Comparison of ENCODE assay signal across 8 mouse cellular contexts in the genomic region with DNA sequence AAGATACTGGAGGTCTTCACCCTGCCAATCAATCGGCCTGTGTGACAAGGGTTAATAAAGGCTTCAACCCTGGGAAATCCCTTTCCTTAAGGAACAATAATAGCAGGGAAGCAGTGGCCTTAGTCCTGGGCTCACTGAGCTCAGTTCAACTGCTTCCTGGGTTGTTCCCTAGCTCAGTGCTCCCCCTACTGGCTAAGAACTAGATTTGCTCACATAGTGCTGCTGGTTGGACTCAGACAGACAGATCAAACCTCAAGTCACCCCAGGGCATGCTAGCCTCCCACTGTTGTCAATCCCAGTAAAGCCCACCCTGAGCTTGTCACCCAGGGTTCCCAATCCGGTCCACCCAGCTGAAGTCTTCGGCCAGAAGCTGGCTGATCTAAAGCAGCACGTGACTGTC.
DNase-seq lines count a peak whose midpoint lies in the region; ATAC-seq lines count a peak whose summit lies in the region.

No protein-coding gene starts in this region.

- no peak overlapping the region for H3K9ac ChIP-seq in hindbrain, embryonic 13.5 days
- H3K9ac ChIP-seq in liver, embryonic 11.5 days (ENCODE audit: low read depth, low read length) = no peak overlapping the region
- no peak overlapping the region; the same call in 1 of the 2 replicates for H3K9ac ChIP-seq in neural tube, embryonic 13.5 days

- 38% methylated on average over 4 of the region's 4 CpGs for WGBS in hindbrain, embryonic 13.5 days
- 40% methylated on average over 4 of the region's 4 CpGs for WGBS in liver, embryonic 11.5 days
- WGBS in neural tube, embryonic 13.5 days = 36% methylated on average over 4 of the region's 4 CpGs

- no peaks in the 10 kb centered on the region for H3K9me3 ChIP-seq in hindbrain, embryonic 13.5 days
- no peaks in the 10 kb centered on the region for H3K9me3 ChIP-seq in liver, embryonic 11.5 days (ENCODE audit: control insufficient read depth, low read length)
- no peaks in the 10 kb centered on the region for H3K9me3 ChIP-seq in neural tube, embryonic 13.5 days

- no peak overlapping the region for H3K4me2 ChIP-seq in hindbrain, embryonic 13.5 days
- H3K4me2 ChIP-seq in liver, embryonic 11.5 days = no peak overlapping the region
- H3K4me2 ChIP-seq in neural tube, embryonic 13.5 days = no peak overlapping the region

- peak; percentile 45 for DNase-seq in right cerebral cortex, adult 18-20 months
- no peak for DNase-seq in right cerebral cortex, postnatal 4 days
- DNase-seq in brain, adult 2 months (ENCODE audit: low read depth, low spot score) = peak; percentile 93
- DNase-seq in liver, embryonic 11.5 days (ENCODE audit: low spot score) = peak; percentile 40
- DNase-seq in layer of hippocampus, adult 9-11 months = no peak

- H3K27me3 ChIP-seq in hindbrain, embryonic 13.5 days = no peaks in the 10 kb centered on the region
- no peaks in the 10 kb centered on the region for H3K27me3 ChIP-seq in liver, embryonic 11.5 days (replicated peaks; ENCODE audit: control insufficient read depth, insufficient read depth, low read length)
- H3K27me3 ChIP-seq in neural tube, embryonic 13.5 days = no peaks in the 10 kb centered on the region

- peak; percentile 57; the same call in 1 of the 2 replicates for ATAC-seq in erythroblast, adult 5-6 weeks (replicated peaks; ENCODE audit: low FRiP score, poor library complexity, severe bottlenecking)
- peak; percentile 86 for ATAC-seq in hindbrain, embryonic 13.5 days (ENCODE audit: low FRiP score)
- peak; percentile 61; the same call in 1 of the 2 replicates for ATAC-seq in liver, embryonic 11.5 days (replicated peaks; ENCODE audit: low FRiP score)
- ATAC-seq in neural tube, embryonic 13.5 days (ENCODE audit: low read depth) = peak; percentile 76

- peak overlapping the region; percentile 19; the same call in 1 of the 2 replicates for H3K27ac ChIP-seq in hindbrain, embryonic 13.5 days
- H3K27ac ChIP-seq in liver, embryonic 11.5 days (ENCODE audit: low read depth, low read length) = no peak overlapping the region
- peak overlapping the region; percentile 33; the same call in 1 of the 2 replicates for H3K27ac ChIP-seq in neural tube, embryonic 13.5 days (replicated peaks)

- H3K36me3 ChIP-seq in hindbrain, embryonic 13.5 days = peaks cover 12% of the 10 kb centered on the region
- no peaks in the 10 kb centered on the region for H3K36me3 ChIP-seq in liver, embryonic 11.5 days (ENCODE audit: control insufficient read depth, insufficient read depth, low read length)
- peaks cover 11% of the 10 kb centered on the region; the same call in 1 of the 2 replicates for H3K36me3 ChIP-seq in neural tube, embryonic 13.5 days

- peaks cover 6% of the 10 kb centered on the region; the same call in 1 of the 2 replicates for H3K4me1 ChIP-seq in hindbrain, embryonic 13.5 days (replicated peaks)
- no peaks in the 10 kb centered on the region for H3K4me1 ChIP-seq in liver, embryonic 11.5 days (replicated peaks; ENCODE audit: control insufficient read depth, insufficient read depth, low read length)
- H3K4me1 ChIP-seq in neural tube, embryonic 13.5 days (replicated peaks) = peaks cover 10% of the 10 kb centered on the region

- H3K4me3 ChIP-seq in hindbrain, embryonic 13.5 days = no peak overlapping the region
- no peak overlapping the region for H3K4me3 ChIP-seq in liver, embryonic 11.5 days (ENCODE audit: low read depth, low read length)
- no peak overlapping the region for H3K4me3 ChIP-seq in neural tube, embryonic 13.5 days

Comparison
In these comparisons a context has a peak if more than half of its experiments do, and no peak if none do; other contexts are left out.
1. DNase-seq: peak in right cerebral cortex, adult 18-20 months (single experiment), brain, adult 2 months (single experiment) and liver, embryonic 11.5 days (single experiment); none in right cerebral cortex, postnatal 4 days (single experiment) and layer of hippocampus, adult 9-11 months (single experiment).
2. Peak in every context shown above with its lines, with median percentiles within 50 percentile points of each other: ATAC-seq.